Mouse (Mus musculus) C2C12 (cell line): ENCODE results near the gene Pkd1.

Source experiments
- CEBPB ChIP-seq: IDR thresholded peaks from one replicate; pipeline ENCODE4 v1.6.1; 2011; ENCODE audit warnings: low read depth, mild to moderate bottlenecking, control low read depth, moderate library complexity
- CTCF ChIP-seq: IDR thresholded peaks from one replicate; pipeline ENCODE4 v1.5.1; 2011; ENCODE audit not compliant: control insufficient read depth, insufficient read depth, insufficient read length

DNA sequence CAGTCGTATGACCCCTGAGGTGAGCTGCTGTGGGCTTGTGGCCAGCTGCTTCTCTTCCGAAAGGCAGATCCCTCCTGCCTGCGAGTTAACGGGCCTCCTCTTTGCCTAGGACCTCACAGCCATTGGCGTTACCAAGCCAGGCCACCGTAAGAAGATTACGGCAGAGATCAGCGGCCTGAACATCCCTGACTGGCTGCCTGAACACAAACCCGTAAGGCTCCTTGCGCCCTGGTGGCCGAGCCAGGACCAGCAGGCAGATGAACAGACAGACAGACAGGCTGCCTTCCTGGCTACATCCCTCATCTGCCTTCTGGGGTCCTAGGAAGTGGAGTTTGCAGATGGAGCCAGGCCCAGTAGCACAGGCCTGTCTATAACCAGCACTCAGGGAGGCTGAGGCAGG is 47.4 kb upstream of the Pkd1 start:
- TF ChIP-seq CTCF (no peak), CEBPB (no peak)
